Mouse (Mus musculus): Measurements from ENCODE around the gene Xdh.

DNA sequence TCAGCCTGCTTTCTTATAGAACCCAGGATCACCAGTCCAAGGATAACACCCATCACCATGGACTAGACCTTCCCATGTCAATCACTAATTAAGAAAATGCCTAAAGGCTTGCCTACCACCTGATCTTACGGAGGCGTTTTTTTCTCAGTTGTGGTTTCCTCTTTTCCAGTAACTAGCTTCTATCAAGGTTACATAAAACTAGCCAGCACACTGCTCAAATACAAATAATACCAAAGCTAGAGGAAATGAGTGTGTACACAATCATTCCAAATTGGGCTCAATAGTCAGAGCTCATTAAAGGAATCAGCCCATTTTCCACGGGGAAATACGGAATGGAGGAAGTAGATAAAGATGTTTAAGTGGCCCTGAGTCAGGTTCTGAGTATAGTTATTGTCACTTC lies 74.7 kb downstream of the Xdh start:
- no peak for TF ChIP-seq CTCF (IDR thresholded peaks at IDR 0.05)
- no peak for TF ChIP-seq EP300 (IDR thresholded peaks at IDR 0.05; ENCODE audit: insufficient read depth, low read depth, low read length)
- no peak for TF ChIP-seq POLR2A (IDR thresholded peaks at IDR 0.05; ENCODE audit: insufficient read depth, low read depth, low read length)
